Mouse (Mus musculus) kidney, embryonic 15.5 days (tissue): ENCODE measurements around the gene Sbk3. TPM values are rescaled to one million over a fixed set of nuclear protein-coding genes. Genes with fewer than 3 reads are reported as not detected.
A peak's percentile ranks its signal among the peaks of the same experiment; 100 is the strongest.
"Not testable (repeated sequence)": the region's sequence is repeated elsewhere in the genome, so short reads cannot be mapped to it uniquely, and the experiment has no call there.

Source experiments
- ATAC-seq: fragments of 200-750 bp; cut with Nextera tagmentation; replicated peaks from 2 replicates; pipeline ENCODE4 v1.8.0; 2017; ENCODE audit warnings: moderate TSS enrichment; ENCODE audit not compliant: low FRiP score
- H3K27ac ChIP-seq: fragments of 300-500 bp; sonication (generic); 2 replicates; pipeline ENCODE4 v1.5.1; 2015; ENCODE audit warnings: mild to moderate bottlenecking, inconsistent platforms
- H3K27me3 ChIP-seq: fragments of 300-500 bp; sonication (generic); 2 replicates; pipeline ENCODE4 v1.6.1; 2015; ENCODE audit warnings: inconsistent platforms
- H3K36me3 ChIP-seq: fragments of 300-500 bp; sonication (generic); 2 replicates; pipeline ENCODE4 v1.6.1; 2015; ENCODE audit warnings: inconsistent platforms
- H3K4me1 ChIP-seq: fragments of 300-500 bp; sonication (generic); 2 replicates; pipeline ENCODE4 v1.6.1; 2015; ENCODE audit warnings: inconsistent platforms
- H3K4me2 ChIP-seq: fragments of 300-500 bp; sonication (generic); 2 replicates; pipeline ENCODE4 v1.6.1; 2015; ENCODE audit warnings: moderate library complexity, mild to moderate bottlenecking, inconsistent platforms
- H3K4me3 ChIP-seq: fragments of 300-500 bp; sonication (generic); replicated peaks from 2 replicates; pipeline ENCODE4 v1.5.1; 2015; ENCODE audit warnings: mild to moderate bottlenecking, inconsistent platforms
- H3K9ac ChIP-seq: fragments of 300-500 bp; sonication (generic); 2 replicates; pipeline ENCODE4 v1.6.1; 2015; ENCODE audit warnings: mild to moderate bottlenecking, inconsistent platforms
- H3K9me3 ChIP-seq: fragments of 300-500 bp; sonication (generic); replicated peaks from 2 replicates; pipeline ENCODE4 v1.6.1; 2016; ENCODE audit warnings: inconsistent platforms
- WGBS: fragments of 180-500 bp; shearing (Covaris S2); methylation state at CpG from one replicate; pipeline ENCODE4 v1.1.7; 2015; ENCODE audit warnings: mixed read lengths; 5-methylcytosine and 5-hydroxymethylcytosine counted together
- polyA plus RNA-seq: library from polyadenylated mRNA; unstranded; fragments of >200 nt; fragmentation: Nextera tagmentation; extraction: Ambion mirVana; gene quantifications from 2 replicates; pipeline ENCODE4 v1.2.1, GENCODE M21; 2015

Sbk3 gene
- polyA plus RNA-seq, 1 experiment from 2014 or later = not detected

GRCm38 (mm10) chr7:5012681-5013513, 41.9 kb upstream of the Sbk3 start:
- peaks cover 63% of the 10 kb centered on the region for H3K36me3 ChIP-seq
- no peak overlapping the region for H3K27ac ChIP-seq
- 91% methylated on average over 27 of the region's 27 CpGs for WGBS
- no peak for ATAC-seq
- no peaks in the 10 kb centered on the region for H3K27me3 ChIP-seq
- H3K4me3 ChIP-seq = peak overlapping the region; percentile 76
- H3K9me3 ChIP-seq = no peaks in the 10 kb centered on the region
- H3K9ac ChIP-seq = no peak overlapping the region
- H3K4me1 ChIP-seq = peaks cover 15% of the 10 kb centered on the region
- H3K4me2 ChIP-seq = peak overlapping the region; percentile 64

- H3K9ac ChIP-seq = no peak overlapping the region
- no peak overlapping the region for H3K4me3 ChIP-seq
- ATAC-seq = no peak
- H3K9me3 ChIP-seq = no peaks in the 10 kb centered on the region
- H3K36me3 ChIP-seq = peaks cover 66% of the 10 kb centered on the region
- no peak overlapping the region for H3K27ac ChIP-seq
- no peaks in the 10 kb centered on the region for H3K27me3 ChIP-seq
- 97% methylated on average over 26 of the region's 26 CpGs for WGBS
- H3K4me2 ChIP-seq = no peak overlapping the region
- H3K4me1 ChIP-seq = peaks cover 3% of the 10 kb centered on the region; the same call in 1 of the 2 replicates
Observed at GRCm38 (mm10) chr7:5008229-5008628, 37.3 kb upstream of the Sbk3 start.

- not testable (repeated sequence) for ATAC-seq, H3K9me3 ChIP-seq, H3K4me1 ChIP-seq
Observed at GRCm38 (mm10) chr7:5002876-5003275, 31.9 kb upstream of the Sbk3 start.

GRCm38 (mm10) chr7:4999876-5000275, 28.9 kb upstream of the Sbk3 start:
- WGBS = 67% methylated on average over 2 of the region's 2 CpGs
- H3K27me3 ChIP-seq = no peaks in the 10 kb centered on the region
- peaks cover 15% of the 10 kb centered on the region for H3K4me1 ChIP-seq
- H3K36me3 ChIP-seq = no peaks in the 10 kb centered on the region
- H3K9me3 ChIP-seq = no peaks in the 10 kb centered on the region
- H3K27ac ChIP-seq = no peak overlapping the region
- no peak overlapping the region for H3K4me3 ChIP-seq
- H3K9ac ChIP-seq = no peak overlapping the region
- H3K4me2 ChIP-seq = no peak overlapping the region
- no peak for ATAC-seq

More at GRCm38 (mm10) chr7:5002876-5003275, 31.9 kb upstream of the Sbk3 start:
- H3K27me3 ChIP-seq, H3K4me3 ChIP-seq, H3K27ac ChIP-seq, H3K4me2 ChIP-seq, H3K9ac ChIP-seq: not testable (repeated sequence)
- H3K36me3 ChIP-seq = peaks cover 14% of the 10 kb centered on the region
- WGBS = 69% methylated on average over 8 of the region's 8 CpGs

- peak overlapping the region; percentile 68 for H3K4me3 ChIP-seq
- ATAC-seq = no peak
- peak overlapping the region; percentile 78 for H3K4me2 ChIP-seq
- peaks cover 23% of the 10 kb centered on the region for H3K36me3 ChIP-seq
- peaks cover 3% of the 10 kb centered on the region for H3K9me3 ChIP-seq
- H3K4me1 ChIP-seq = peaks cover 27% of the 10 kb centered on the region
- peak overlapping the region; percentile 71 for H3K27ac ChIP-seq
- H3K27me3 ChIP-seq = peaks cover 7% of the 10 kb centered on the region; the same call in 1 of the 2 replicates
- 70% methylated on average over 8 of the region's 8 CpGs for WGBS
- peak overlapping the region; percentile 79; the same call in 1 of the 2 replicates for H3K9ac ChIP-seq
Observed at GRCm38 (mm10) chr7:4996934-4997333, 26.0 kb upstream of the Sbk3 start.

GRCm38 (mm10) chr7:4996003-4996895, 25.3 kb upstream of the Sbk3 start, which contains the start of gene Zfp579:
Gene Zfp579 (minus strand): TSS chr7:4996158.
- Histone ChIP-seq H3K9ac (peak within 1 kb of the TSS; percentile 79), H3K4me1 (peaks cover 27% of the 10 kb centered on the region), H3K27ac (peak within 1 kb of the TSS; percentile 72), H3K36me3 (peaks cover 30% of the 10 kb centered on the region), H3K4me2 (peak within 1 kb of the TSS; percentile 78), H3K27me3 (peaks cover 7% of the 10 kb centered on the region; the same call in 1 of the 2 replicates), H3K9me3 (peaks cover 3% of the 10 kb centered on the region), H3K4me3 (peak within 1 kb of the TSS; percentile 68)
- WGBS = 7% methylated on average over 17 of the region's 26 CpGs
- ATAC-seq = peak; percentile 89

- 0 out of 2 replicates have a peak, but pooled peaks have one; percentile 9 for ATAC-seq
- Histone ChIP-seq H3K9me3 (peaks cover 3% of the 10 kb centered on the region), H3K4me2 (peak overlapping the region; percentile 78), H3K4me3 (peak overlapping the region; percentile 68), H3K27me3 (peaks cover 7% of the 10 kb centered on the region; the same call in 1 of the 2 replicates), H3K36me3 (peaks cover 32% of the 10 kb centered on the region), H3K4me1 (peaks cover 27% of the 10 kb centered on the region), H3K9ac (peak overlapping the region; percentile 79), H3K27ac (peak overlapping the region; percentile 72)
- 7% methylated on average over 18 of the region's 19 CpGs for WGBS
Observed at GRCm38 (mm10) chr7:4995268-4996002, 24.5 kb upstream of the Sbk3 start.

- H3K4me3 ChIP-seq = peak overlapping the region; percentile 68; the same call in 1 of the 2 replicates
- 56% methylated on average over 59 of the region's 59 CpGs for WGBS
- H3K9ac ChIP-seq = no peak overlapping the region
- peaks cover 27% of the 10 kb centered on the region for H3K4me1 ChIP-seq
- H3K36me3 ChIP-seq = peaks cover 32% of the 10 kb centered on the region
- peaks cover 7% of the 10 kb centered on the region; the same call in 1 of the 2 replicates for H3K27me3 ChIP-seq
- H3K27ac ChIP-seq = no peak overlapping the region
- H3K9me3 ChIP-seq = peaks cover 3% of the 10 kb centered on the region
- H3K4me2 ChIP-seq = peak overlapping the region; percentile 78
- ATAC-seq = no peak; the same call in 1 of the 2 replicates
Observed at GRCm38 (mm10) chr7:4993999-4994788, 23.2 kb upstream of the Sbk3 start.

- 0 out of 2 replicates have a peak overlapping the region, but pooled peaks have one; percentile 68 for H3K4me3 ChIP-seq
- H3K4me2 ChIP-seq = peak overlapping the region; percentile 78
- H3K9me3 ChIP-seq = peaks cover 3% of the 10 kb centered on the region
- peaks cover 7% of the 10 kb centered on the region; the same call in 1 of the 2 replicates for H3K27me3 ChIP-seq
- ATAC-seq = no peak
- no peak overlapping the region for H3K9ac ChIP-seq
- H3K36me3 ChIP-seq = peaks cover 32% of the 10 kb centered on the region
- H3K27ac ChIP-seq = no peak overlapping the region
- H3K4me1 ChIP-seq = peaks cover 27% of the 10 kb centered on the region
- WGBS = 45% methylated on average over 55 of the region's 55 CpGs
Observed at GRCm38 (mm10) chr7:4993347-4993998, 22.5 kb upstream of the Sbk3 start.

GRCm38 (mm10) chr7:4988250-4988649, 17.3 kb upstream of the Sbk3 start:
- 63% methylated on average over 2 of the region's 2 CpGs for WGBS

More at GRCm38 (mm10) chr7:4988250-4988649, 17.3 kb upstream of the Sbk3 start:
- Histone ChIP-seq H3K27me3 (no peaks in the 10 kb centered on the region), H3K9ac (no peak overlapping the region), H3K9me3 (no peaks in the 10 kb centered on the region), H3K4me2 (no peak overlapping the region), H3K36me3 (peaks cover 22% of the 10 kb centered on the region), H3K27ac (no peak overlapping the region), H3K4me1 (no peaks in the 10 kb centered on the region), H3K4me3 (no peak overlapping the region)
- ATAC-seq = no peak
